Mouse (Mus musculus): Measurements from ENCODE around the gene Gm20388. TPM values are rescaled to one million over a fixed set of nuclear protein-coding genes. Genes with fewer than 3 reads are reported as not detected.

Gm20388 gene
- polyA plus RNA-seq, 1 experiment from 2014 or later = 7.4 TPM

GRCm38 (mm10) chr8:122001339-122002115, 2090.9 kb downstream of the Gm20388 start:
- ATAC-seq (ENCODE audit: insufficient read depth, low FRiP score) = no peak
- Histone ChIP-seq H3K9me3 (replicated peaks; ENCODE audit: control insufficient read depth, low read length) (no peaks in the 10 kb centered on the region), H3K4me2 (ENCODE audit: low read depth, low read length) (no peak overlapping the region), H3K9ac (ENCODE audit: low read length) (no peak overlapping the region), H3K4me1 (ENCODE audit: control insufficient read depth, insufficient read depth, low read length) (no peaks in the 10 kb centered on the region), H3K27me3 (ENCODE audit: control insufficient read depth, insufficient read depth, low read length) (no peaks in the 10 kb centered on the region), H3K36me3 (ENCODE audit: control insufficient read depth, insufficient read depth, low read length) (peaks cover 24% of the 10 kb centered on the region; the same call in 1 of the 2 replicates), H3K27ac (ENCODE audit: low read length) (no peak overlapping the region), H3K4me3 (replicated peaks; ENCODE audit: low read length) (no peak overlapping the region)
- WGBS = 87% methylated on average over 15 of the region's 15 CpGs

GRCm38 (mm10) chr8:122003646-122004045, 2093.0 kb downstream of the Gm20388 start:
- no peak overlapping the region for H3K4me3 ChIP-seq (replicated peaks; ENCODE audit: low read length)
- peaks cover 18% of the 10 kb centered on the region for H3K36me3 ChIP-seq (ENCODE audit: control insufficient read depth, insufficient read depth, low read length)
- H3K27ac ChIP-seq (ENCODE audit: low read length) = no peak overlapping the region
- no peaks in the 10 kb centered on the region for H3K9me3 ChIP-seq (replicated peaks; ENCODE audit: control insufficient read depth, low read length)
- H3K27me3 ChIP-seq (ENCODE audit: control insufficient read depth, insufficient read depth, low read length) = no peaks in the 10 kb centered on the region
- H3K9ac ChIP-seq (ENCODE audit: low read length) = no peak overlapping the region
- WGBS = 77% methylated on average over 8 of the region's 8 CpGs
- no peak overlapping the region for H3K4me2 ChIP-seq (ENCODE audit: low read depth, low read length)
- H3K4me1 ChIP-seq (ENCODE audit: control insufficient read depth, insufficient read depth, low read length) = no peaks in the 10 kb centered on the region
- ATAC-seq (ENCODE audit: insufficient read depth, low FRiP score) = no peak

GRCm38 (mm10) chr8:122004131-122004530, 2093.5 kb downstream of the Gm20388 start:
- Histone ChIP-seq H3K27ac (ENCODE audit: low read length) (no peak overlapping the region), H3K9me3 (replicated peaks; ENCODE audit: control insufficient read depth, low read length) (no peaks in the 10 kb centered on the region), H3K9ac (ENCODE audit: low read length) (no peak overlapping the region), H3K4me3 (replicated peaks; ENCODE audit: low read length) (no peak overlapping the region), H3K4me1 (ENCODE audit: control insufficient read depth, insufficient read depth, low read length) (no peaks in the 10 kb centered on the region), H3K27me3 (ENCODE audit: control insufficient read depth, insufficient read depth, low read length) (no peaks in the 10 kb centered on the region), H3K36me3 (ENCODE audit: control insufficient read depth, insufficient read depth, low read length) (peaks cover 14% of the 10 kb centered on the region), H3K4me2 (ENCODE audit: low read depth, low read length) (no peak overlapping the region)
- 74% methylated on average over 5 of the region's 5 CpGs for WGBS
- no peak for ATAC-seq (ENCODE audit: insufficient read depth, low FRiP score)

GRCm38 (mm10) chr8:122005422-122006204, 2095.0 kb downstream of the Gm20388 start:
- no peak overlapping the region for H3K9ac ChIP-seq (ENCODE audit: low read length)
- no peak overlapping the region for H3K4me3 ChIP-seq (replicated peaks; ENCODE audit: low read length)
- no peaks in the 10 kb centered on the region for H3K27me3 ChIP-seq (ENCODE audit: control insufficient read depth, insufficient read depth, low read length)
- H3K9me3 ChIP-seq (replicated peaks; ENCODE audit: control insufficient read depth, low read length) = no peaks in the 10 kb centered on the region
- H3K36me3 ChIP-seq (ENCODE audit: control insufficient read depth, insufficient read depth, low read length) = peaks cover 13% of the 10 kb centered on the region
- H3K4me2 ChIP-seq (ENCODE audit: low read depth, low read length) = no peak overlapping the region
- ATAC-seq (ENCODE audit: insufficient read depth, low FRiP score) = no peak
- no peaks in the 10 kb centered on the region for H3K4me1 ChIP-seq (ENCODE audit: control insufficient read depth, insufficient read depth, low read length)
- no peak overlapping the region for H3K27ac ChIP-seq (ENCODE audit: low read length)
- 91% methylated on average over 25 of the region's 25 CpGs for WGBS

- peaks cover 10% of the 10 kb centered on the region for H3K36me3 ChIP-seq (ENCODE audit: control insufficient read depth, insufficient read depth, low read length)
- ATAC-seq (ENCODE audit: insufficient read depth, low FRiP score) = no peak
Observed at GRCm38 (mm10) chr8:122006688-122007484, 2096.2 kb downstream of the Gm20388 start.

GRCm38 (mm10) chr8:122008395-122008794, 2097.8 kb downstream of the Gm20388 start:
- no peaks in the 10 kb centered on the region for H3K27me3 ChIP-seq (ENCODE audit: control insufficient read depth, insufficient read depth, low read length)
- H3K27ac ChIP-seq (ENCODE audit: low read length) = no peak overlapping the region
- no peak overlapping the region for H3K4me2 ChIP-seq (ENCODE audit: low read depth, low read length)
- 0 out of 2 replicates have a peak, but pooled peaks cover 2% of the 10 kb centered on the region for H3K4me1 ChIP-seq (ENCODE audit: control insufficient read depth, insufficient read depth, low read length)
- peaks cover 10% of the 10 kb centered on the region for H3K36me3 ChIP-seq (ENCODE audit: control insufficient read depth, insufficient read depth, low read length)
- H3K9me3 ChIP-seq (replicated peaks; ENCODE audit: control insufficient read depth, low read length) = no peaks in the 10 kb centered on the region
- ATAC-seq (ENCODE audit: insufficient read depth, low FRiP score) = no peak
- H3K9ac ChIP-seq (ENCODE audit: low read length) = no peak overlapping the region
- H3K4me3 ChIP-seq (replicated peaks; ENCODE audit: low read length) = no peak overlapping the region
- WGBS = 89% methylated on average over 5 of the region's 5 CpGs

More at GRCm38 (mm10) chr8:122006688-122007484, 2096.2 kb downstream of the Gm20388 start:
- Histone ChIP-seq H3K27ac (ENCODE audit: low read length) (no peak overlapping the region), H3K9me3 (replicated peaks; ENCODE audit: control insufficient read depth, low read length) (no peaks in the 10 kb centered on the region), H3K9ac (ENCODE audit: low read length) (no peak overlapping the region), H3K4me3 (replicated peaks; ENCODE audit: low read length) (no peak overlapping the region), H3K4me1 (ENCODE audit: control insufficient read depth, insufficient read depth, low read length) (0 out of 2 replicates have a peak, but pooled peaks cover 2% of the 10 kb centered on the region), H3K4me2 (ENCODE audit: low read depth, low read length) (no peak overlapping the region), H3K27me3 (ENCODE audit: control insufficient read depth, insufficient read depth, low read length) (no peaks in the 10 kb centered on the region)
- 82% methylated on average over 13 of the region's 13 CpGs for WGBS

GRCm38 (mm10) chr8:122010638-122011037, 2100.0 kb downstream of the Gm20388 start:
- no peak overlapping the region for H3K4me3 ChIP-seq (replicated peaks; ENCODE audit: low read length)
- peaks cover 6% of the 10 kb centered on the region for H3K36me3 ChIP-seq (ENCODE audit: control insufficient read depth, insufficient read depth, low read length)
- ATAC-seq (ENCODE audit: insufficient read depth, low FRiP score) = no peak
- H3K9me3 ChIP-seq (replicated peaks; ENCODE audit: control insufficient read depth, low read length) = no peaks in the 10 kb centered on the region
- H3K4me2 ChIP-seq (ENCODE audit: low read depth, low read length) = no peak overlapping the region
- no peak overlapping the region for H3K27ac ChIP-seq (ENCODE audit: low read length)
- WGBS = 81% methylated on average over 5 of the region's 5 CpGs
- no peak overlapping the region for H3K9ac ChIP-seq (ENCODE audit: low read length)
- H3K27me3 ChIP-seq (ENCODE audit: control insufficient read depth, insufficient read depth, low read length) = no peaks in the 10 kb centered on the region
- 0 out of 2 replicates have a peak, but pooled peaks cover 2% of the 10 kb centered on the region for H3K4me1 ChIP-seq (ENCODE audit: control insufficient read depth, insufficient read depth, low read length)

- H3K9me3 ChIP-seq (replicated peaks; ENCODE audit: control insufficient read depth, low read length) = no peaks in the 10 kb centered on the region
- no peak overlapping the region for H3K4me2 ChIP-seq (ENCODE audit: low read depth, low read length)
- 59% methylated on average over 7 of the region's 7 CpGs for WGBS
- H3K27ac ChIP-seq (ENCODE audit: low read length) = no peak overlapping the region
- H3K36me3 ChIP-seq (ENCODE audit: control insufficient read depth, insufficient read depth, low read length) = peaks cover 3% of the 10 kb centered on the region; the same call in 1 of the 2 replicates
- H3K27me3 ChIP-seq (ENCODE audit: control insufficient read depth, insufficient read depth, low read length) = no peaks in the 10 kb centered on the region
- no peak for ATAC-seq (ENCODE audit: insufficient read depth, low FRiP score)
- H3K4me3 ChIP-seq (replicated peaks; ENCODE audit: low read length) = no peak overlapping the region
- H3K4me1 ChIP-seq (ENCODE audit: control insufficient read depth, insufficient read depth, low read length) = 0 out of 2 replicates have a peak, but pooled peaks cover 2% of the 10 kb centered on the region
- H3K9ac ChIP-seq (ENCODE audit: low read length) = no peak overlapping the region
Observed at GRCm38 (mm10) chr8:122011066-122011588, 2100.5 kb downstream of the Gm20388 start.
